Mouse (Mus musculus): ENCODE results near the gene Pou6f1.
"Not testable (repeated sequence)": the region's sequence is repeated elsewhere in the genome, so short reads cannot be mapped to it uniquely, and the experiment has no call there.

Pou6f1 gene

DNA sequence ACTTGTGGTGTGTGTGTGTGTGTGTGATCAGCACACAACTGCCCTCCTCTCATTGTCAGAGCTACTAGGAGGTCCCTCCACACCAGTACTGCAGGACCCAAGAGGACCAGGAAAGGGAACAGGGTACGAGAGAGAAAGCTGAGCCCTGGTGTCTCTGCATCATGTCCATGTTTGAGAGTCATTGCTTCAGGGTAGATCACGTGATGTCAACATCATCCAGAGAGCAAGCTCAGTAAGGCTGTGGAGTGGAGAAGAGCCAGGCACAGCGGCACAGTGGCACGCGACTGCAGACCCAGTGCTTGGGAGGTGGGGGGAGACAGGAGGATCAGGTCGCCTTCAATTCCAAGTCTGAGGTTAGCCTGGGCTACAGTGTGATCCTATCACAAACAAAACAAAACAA, 23.4 kb downstream of the Pou6f1 start:
- no peak for DNase-seq (ENCODE audit: low read depth)

DNA sequence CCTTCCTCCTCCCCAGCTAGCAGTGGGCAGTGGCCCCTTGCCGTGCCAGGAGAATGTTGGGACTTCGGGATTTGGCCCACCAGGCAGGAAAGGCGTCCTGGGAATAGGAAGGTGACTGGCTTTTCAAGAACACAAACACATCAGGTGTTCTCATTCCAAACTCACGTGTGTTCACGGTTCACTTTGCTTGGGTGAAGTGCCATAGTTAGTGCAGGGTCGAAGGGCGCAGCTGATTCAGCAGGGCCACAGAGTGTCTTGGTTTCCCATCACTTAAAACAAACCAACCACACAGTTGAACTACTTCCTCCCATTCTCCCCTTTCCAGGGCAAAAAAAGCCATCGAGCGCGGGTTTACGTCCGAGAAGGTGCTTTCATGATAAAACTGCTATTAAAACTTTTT, 24.4 kb downstream of the Pou6f1 start:
- no peak for DNase-seq (ENCODE audit: low read depth)

DNA sequence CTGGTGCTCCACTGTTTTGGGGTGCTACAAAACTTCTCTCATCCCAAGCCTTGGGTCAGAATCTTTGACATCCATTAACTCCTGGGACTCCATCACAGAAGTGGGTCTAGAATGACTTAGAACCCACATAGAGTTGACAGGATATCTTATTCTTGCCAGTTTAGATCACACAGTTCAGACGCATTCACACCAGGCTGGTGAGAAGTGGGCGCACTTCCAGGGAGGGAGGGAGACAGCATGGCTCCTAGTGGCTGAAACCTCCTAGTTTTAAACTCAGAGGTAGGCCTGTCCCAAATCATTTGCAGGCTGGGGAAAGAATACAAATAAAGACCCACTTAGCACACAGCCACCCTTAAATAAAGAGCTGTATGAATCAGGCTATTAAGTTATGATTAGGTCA, 25.4 kb downstream of the Pou6f1 start:
- DNase-seq (ENCODE audit: low read depth), result no peak

DNA sequence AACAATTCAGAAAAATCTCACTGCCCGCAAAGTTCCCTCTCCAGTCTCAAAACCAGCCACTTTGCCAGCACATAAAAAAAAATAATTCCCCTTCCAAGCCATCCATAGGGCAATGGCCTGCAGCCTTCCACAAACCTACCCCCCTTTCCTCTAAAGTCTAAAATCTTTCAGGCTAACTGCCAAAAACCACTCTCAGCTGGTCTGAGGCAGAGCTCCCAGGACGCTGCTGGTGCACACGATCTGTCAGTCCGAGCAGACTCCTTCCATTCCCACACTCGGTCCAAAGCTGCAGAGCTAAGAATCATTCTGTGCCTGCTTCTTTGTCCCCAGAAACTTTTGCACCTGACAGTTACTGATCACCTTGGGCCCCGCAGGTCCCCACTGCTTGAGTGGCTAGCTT, 25.8 kb downstream of the Pou6f1 start:
- peak; percentile 43 for DNase-seq (ENCODE audit: low read depth)

DNA sequence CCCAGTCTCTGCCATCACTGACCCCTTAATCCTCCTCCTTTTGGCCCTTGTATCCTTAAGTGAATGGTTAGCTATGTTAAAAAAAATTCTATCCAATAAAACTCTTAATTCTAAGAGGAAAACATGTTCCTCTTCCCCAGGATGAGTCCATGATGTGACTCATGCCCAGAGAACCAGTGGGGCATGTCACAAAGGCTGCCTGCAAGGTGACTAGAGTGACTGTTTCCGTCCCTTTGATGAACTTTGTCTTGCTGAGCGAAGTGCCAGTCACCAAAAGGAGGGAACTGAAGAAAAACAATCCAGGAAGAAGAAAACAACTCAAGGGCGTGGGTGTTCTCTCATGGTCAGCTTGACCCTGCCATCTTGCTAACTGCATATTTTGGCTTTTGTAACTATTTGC, 30.5 kb downstream of the Pou6f1 start:
- DNase-seq (ENCODE audit: low read depth), result no peak

DNA sequence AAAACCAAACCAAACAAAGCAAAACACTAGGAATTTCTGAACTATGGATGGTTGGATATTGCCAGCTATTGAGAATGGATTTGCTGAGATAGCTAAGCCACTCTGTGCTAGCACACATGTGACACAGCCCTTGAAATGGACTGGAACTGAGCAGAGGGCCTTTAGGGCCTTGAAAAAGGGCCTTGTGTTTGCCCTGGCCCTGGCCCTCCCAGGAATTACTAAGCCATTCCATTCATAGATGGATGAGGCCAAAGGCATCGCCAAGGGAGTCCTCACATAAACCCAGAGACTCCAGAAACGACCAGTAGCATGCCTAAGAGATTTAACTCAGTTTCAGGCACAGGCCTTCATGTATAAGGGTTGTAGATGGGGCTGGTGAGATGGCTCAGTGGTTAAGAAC, 33.3 kb downstream of the Pou6f1 start:
- no peak for DNase-seq (ENCODE audit: low read depth)

DNA sequence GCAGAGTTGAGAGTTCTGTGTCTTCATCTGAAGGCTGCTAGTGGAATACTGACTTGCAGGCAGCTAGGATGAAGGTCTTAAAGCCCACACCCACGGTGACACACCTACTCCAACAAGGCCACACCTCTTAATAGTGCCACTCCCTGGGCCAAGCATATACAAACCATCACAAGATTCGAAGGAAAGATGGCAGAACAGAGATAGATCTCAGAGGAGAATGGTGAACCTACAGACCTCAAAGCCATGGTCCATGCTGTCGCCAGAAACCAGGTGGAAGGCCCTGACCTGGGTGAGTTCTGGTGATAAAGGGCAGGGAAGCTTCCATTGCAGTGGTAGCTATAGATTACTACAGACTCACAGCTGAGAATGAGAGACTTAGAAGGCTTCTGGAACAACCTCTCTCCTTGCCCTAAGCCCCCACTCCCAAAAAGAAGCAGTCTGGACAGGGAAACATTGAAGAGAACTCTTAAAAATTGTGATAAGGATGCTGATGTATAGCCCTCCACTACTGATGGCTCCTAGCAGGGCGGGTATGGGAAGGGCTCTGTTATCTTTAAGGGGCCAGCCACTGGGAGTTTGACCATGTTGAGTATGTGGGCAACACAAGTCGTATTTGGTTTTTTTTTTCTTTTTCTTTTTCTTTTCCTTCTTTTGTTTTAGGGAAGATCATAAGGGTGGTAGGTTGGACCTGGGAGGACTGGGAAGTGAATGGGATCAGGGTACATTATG, 41.9 kb downstream of the Pou6f1 start:
- no peak for DNase-seq (ENCODE audit: low read depth)

- no peak for DNase-seq (ENCODE audit: low read depth)
Measured at GRCm38 (mm10) chr15:100556378-100556777, 43.4 kb downstream of the Pou6f1 start.

DNA sequence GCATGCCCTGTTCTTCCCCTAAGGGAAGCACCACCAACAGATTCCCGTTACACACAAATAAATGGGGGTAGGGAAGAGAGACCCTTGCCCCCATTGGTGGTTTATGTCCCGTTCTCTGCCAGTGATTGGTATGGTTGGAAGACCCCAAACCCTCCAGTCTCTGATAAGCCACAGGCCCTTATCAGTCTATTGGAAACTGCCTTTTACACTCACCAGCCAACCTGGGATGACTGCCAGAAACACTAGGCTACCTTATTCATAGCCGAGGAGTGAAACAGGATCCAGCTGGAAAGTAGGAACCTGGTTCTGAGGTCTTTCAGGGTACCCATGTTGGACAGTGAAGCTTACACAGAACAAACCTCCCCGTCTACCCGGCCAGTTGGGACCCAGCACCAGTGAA, 43.8 kb downstream of the Pou6f1 start:
- DNase-seq (ENCODE audit: low read depth), result no peak

DNA sequence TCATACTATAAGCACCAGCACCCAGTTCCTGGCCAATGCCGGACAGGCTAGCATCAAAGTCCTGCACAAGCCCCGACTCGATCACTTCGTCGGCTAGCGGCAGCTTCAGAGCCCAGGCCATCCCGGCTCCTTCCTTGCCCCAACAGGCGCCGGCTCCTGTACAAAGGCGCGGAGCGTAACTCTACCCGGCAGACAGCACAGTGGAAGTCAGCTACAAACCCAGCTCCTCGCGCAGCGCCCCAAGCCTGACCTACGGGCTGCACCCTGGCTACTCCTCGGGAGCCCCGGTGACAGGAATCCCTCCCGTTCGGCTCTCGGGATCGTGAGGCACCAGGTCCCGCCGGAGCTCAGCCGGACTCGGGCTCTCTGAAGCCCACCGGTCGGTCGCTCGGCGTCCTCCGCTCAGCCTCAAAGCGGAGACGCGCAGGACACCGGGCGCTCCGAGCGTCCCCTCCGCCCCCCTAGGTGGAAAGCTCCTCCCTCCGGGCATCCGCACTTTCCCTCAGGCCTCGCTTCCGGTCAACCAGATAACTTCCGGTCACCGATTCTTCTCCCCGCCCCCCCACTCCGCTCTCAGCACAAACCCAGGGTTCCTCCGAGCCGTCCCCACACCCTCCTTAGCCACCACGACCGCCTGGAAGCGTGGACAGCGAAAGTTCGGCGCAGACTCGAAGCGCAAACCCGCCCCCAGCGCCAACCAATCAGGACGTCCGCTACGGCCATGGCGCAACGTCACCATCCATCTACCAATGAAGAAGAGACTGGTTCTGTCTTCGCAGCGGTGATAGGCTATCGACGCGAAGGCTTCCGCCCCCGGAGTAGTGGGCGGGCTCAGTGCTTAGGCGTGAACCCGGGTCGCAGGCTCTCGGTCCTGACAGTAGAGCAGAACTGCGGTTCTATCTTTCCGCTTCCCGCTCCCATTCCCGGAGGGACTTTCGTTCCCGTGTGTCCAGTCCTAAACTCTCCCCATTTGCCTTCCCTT, 48.2 kb downstream of the Pou6f1 start, which contains the start of gene Tfcp2:
Gene Tfcp2, minus strand, starts transcription at position 683 of the 982 bp plus-strand sequence.
- DNase-seq (ENCODE audit: low read depth), result peak; percentile 99

GRCm38 (mm10) chr15:100550280-100550679, 49.5 kb downstream of the Pou6f1 start:
- no peak for DNase-seq (ENCODE audit: low read depth)

DNA sequence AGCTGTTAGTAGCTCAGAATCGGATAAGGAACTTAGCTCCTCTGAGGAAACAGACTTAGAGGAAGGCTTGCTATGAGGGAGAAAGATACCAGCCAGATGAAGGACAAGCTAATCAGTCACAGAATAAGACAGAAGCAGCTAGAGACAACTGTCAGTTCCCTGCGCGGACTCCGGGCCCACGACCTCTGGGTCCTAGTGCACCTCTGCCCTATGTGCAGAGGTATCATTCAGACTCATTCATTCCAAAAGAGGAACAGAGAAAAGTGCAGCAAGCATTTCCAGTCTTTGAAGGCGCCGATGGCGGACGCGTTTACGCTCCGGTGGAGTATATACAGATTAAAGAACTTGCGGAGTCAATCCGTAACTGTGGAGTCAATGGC, 56.1 kb downstream of the Pou6f1 start:
- DNase-seq (ENCODE audit: low read depth), result not testable (repeated sequence)

- DNase-seq (ENCODE audit: low read depth), result not testable (repeated sequence)
Measured at GRCm38 (mm10) chr15:100542876-100543650, 56.7 kb downstream of the Pou6f1 start.

GRCm38 (mm10) chr15:100541426-100541825, 58.4 kb downstream of the Pou6f1 start:
- no peak for DNase-seq (ENCODE audit: low read depth)

- not testable (repeated sequence) for DNase-seq (ENCODE audit: low read depth)
Measured at GRCm38 (mm10) chr15:100541001-100541400, 58.8 kb downstream of the Pou6f1 start.

GRCm38 (mm10) chr15:100539411-100539810, 60.4 kb downstream of the Pou6f1 start:
- no peak for DNase-seq (ENCODE audit: low read depth)

DNA sequence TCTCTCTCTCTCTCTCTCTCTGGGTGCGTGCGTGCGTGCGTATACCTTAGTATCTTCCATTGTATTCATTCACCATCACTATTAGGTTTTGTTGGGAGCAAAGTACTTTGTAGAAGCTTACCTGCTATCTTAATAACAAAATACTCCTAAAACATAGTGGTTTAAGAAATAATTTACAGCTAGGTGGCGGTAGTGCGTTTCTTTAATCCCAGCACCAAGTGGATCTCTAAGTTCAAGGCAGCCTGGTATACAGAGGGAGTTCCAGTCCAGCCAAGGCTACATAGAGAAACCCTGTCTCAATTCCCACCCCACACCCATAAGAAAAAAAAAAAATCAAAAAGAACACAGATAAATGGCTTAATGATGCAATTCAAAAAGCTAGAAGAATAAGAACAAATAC, 61.9 kb downstream of the Pou6f1 start:
- DNase-seq (ENCODE audit: low read depth), result no peak

DNA sequence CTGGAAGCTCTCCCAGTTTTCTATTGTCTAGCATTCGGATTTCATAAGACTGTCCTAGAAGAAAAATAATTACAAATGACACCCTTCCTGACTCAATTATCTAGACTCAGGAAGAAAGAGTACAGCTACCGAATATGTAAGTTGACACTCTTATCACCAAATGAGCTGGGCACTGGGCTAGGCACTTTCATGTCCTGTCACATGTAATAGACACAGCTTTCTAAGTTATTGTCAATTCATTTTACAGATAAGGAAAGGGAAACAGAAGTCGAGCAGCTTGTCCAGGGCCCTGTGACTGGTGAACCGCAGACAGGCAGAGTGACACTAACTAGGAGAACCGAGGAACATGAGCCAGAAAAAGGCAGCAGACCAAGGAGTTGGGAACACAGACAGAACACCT, 71.9 kb downstream of the Pou6f1 start:
- no peak for DNase-seq (ENCODE audit: low read depth)

- no peak for DNase-seq (ENCODE audit: low read depth)
Measured at GRCm38 (mm10) chr15:100525405-100525804, 74.4 kb downstream of the Pou6f1 start.
